Mouse (Mus musculus): ENCODE results near the gene Zbtb16.

DNA sequence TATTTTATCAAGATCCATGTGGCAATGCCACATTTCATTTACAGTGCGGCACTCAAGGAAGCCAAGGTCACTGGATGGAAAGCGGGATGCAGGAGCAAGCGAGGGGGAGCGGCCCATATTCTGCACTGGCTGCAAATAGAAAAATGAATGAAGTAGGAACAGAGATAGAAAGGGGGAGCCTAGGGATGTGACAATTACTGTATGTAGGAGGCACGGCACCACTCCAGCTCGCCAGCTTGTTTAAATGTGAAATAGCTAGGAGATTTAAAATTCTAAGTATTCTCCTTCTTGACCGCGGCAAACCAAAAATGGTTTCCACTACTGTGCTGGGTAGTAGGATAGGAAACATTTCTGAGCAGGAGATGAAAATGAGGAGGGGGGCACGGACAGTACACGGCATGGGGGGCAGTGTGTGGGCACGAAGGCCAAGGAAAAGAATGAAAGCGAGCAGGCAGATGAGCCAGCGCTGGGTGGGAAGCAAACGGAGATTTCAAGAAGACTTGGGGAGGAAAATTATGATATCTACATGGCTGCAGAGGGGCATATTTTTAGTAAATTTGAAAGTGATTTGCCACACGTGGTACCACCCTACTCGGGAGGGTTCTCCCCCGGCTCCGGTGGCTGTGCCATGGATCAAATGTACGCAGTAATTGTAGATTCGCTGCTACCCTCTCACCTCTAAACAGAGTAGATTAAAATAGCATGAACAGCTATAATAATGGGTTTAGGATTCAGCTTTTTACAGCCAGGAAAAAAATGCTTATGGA is 68.2 kb downstream of the Zbtb16 start:
- TF ChIP-seq TAL1 (IDR thresholded peaks at IDR 0.05; ENCODE audit: low read length) (no peak), GATA1 (IDR thresholded peaks at IDR 0.05; ENCODE audit: low read length) (no peak)
